Mouse (Mus musculus): ENCODE measurements around the gene Adamts17. TPM values are rescaled to one million over a fixed set of nuclear protein-coding genes. Genes with fewer than 3 reads are reported as not detected.

Gene Adamts17
- polyA plus RNA-seq, 1 experiment from 2014 or later, result 3.4 TPM

DNA sequence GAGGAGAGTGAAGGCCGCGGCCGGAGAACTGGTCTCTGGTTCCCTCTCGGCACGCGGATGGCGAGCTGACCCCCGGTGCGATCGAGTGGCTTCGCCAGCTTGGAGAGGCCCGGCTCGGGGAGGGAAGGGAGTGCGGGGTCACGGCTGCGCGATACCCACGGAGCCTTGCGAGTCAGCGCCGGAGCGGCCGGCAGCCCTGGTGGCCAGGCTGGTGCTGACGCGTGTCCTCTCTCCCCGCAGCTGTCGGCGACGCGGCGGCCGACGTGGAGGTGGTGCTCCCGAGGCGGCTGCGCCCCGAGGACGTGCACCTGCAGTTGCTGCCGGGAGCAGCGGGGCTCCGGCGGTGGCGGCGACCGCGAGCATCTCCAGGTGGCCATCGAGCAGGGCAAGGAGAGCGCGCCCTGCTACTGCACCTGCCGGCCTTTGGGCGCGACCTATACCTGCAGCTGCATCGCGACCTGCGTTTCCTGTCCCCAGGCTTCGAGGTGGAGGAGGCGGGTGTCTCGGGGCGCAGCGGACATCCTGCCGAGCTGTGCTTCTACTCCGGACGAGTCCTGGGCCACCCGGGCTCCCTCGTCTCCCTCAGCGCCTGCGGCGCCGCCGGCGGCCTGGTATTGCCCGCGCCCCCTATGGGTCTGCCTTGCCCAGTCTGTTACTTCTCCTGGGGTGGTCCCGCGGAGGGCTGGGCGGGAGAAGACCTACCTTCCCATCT is 629 bp downstream of the Adamts17 start:
- H3K36me3 ChIP-seq (ENCODE audit: control insufficient read depth, insufficient read depth, low read length), result no peaks in the 10 kb centered on the region
- peaks cover 5% of the 10 kb centered on the region; the same call in 1 of the 2 replicates for H3K4me1 ChIP-seq (ENCODE audit: control insufficient read depth, insufficient read depth, low read length)
- peaks cover 2% of the 10 kb centered on the region; the same call in 1 of the 2 replicates for H3K27me3 ChIP-seq (ENCODE audit: control insufficient read depth, insufficient read depth, low read depth, low read length)
- peak; percentile 70 for ATAC-seq
- no peaks in the 10 kb centered on the region for H3K9me3 ChIP-seq (replicated peaks; ENCODE audit: control insufficient read depth, low read length, poor library complexity, severe bottlenecking)
- WGBS, result under 1% methylated on average over 46 of the region's 76 CpGs
- peak overlapping the region; percentile 90 for H3K4me2 ChIP-seq (ENCODE audit: low read length)
- peak overlapping the region; percentile 69 for H3K9ac ChIP-seq (ENCODE audit: low read depth, low read length)
- peak overlapping the region; percentile 52 for H3K4me3 ChIP-seq (ENCODE audit: low read depth, low read length)
- H3K27ac ChIP-seq (ENCODE audit: low read length), result peak overlapping the region; percentile 38

GRCm38 (mm10) chr7:66841165-66841564 is 1.6 kb downstream of the Adamts17 start:
- Histone ChIP-seq H3K27me3 (ENCODE audit: control insufficient read depth, insufficient read depth, low read depth, low read length) (peaks cover 2% of the 10 kb centered on the region; the same call in 1 of the 2 replicates), H3K9ac (ENCODE audit: low read depth, low read length) (no peak overlapping the region), H3K4me1 (ENCODE audit: control insufficient read depth, insufficient read depth, low read length) (peaks cover 5% of the 10 kb centered on the region; the same call in 1 of the 2 replicates), H3K27ac (ENCODE audit: low read length) (no peak overlapping the region), H3K36me3 (ENCODE audit: control insufficient read depth, insufficient read depth, low read length) (no peaks in the 10 kb centered on the region), H3K4me3 (ENCODE audit: low read depth, low read length) (no peak overlapping the region), H3K9me3 (replicated peaks; ENCODE audit: control insufficient read depth, low read length, poor library complexity, severe bottlenecking) (no peaks in the 10 kb centered on the region), H3K4me2 (ENCODE audit: low read length) (peak overlapping the region; percentile 90; the same call in 1 of the 2 replicates)
- WGBS, result 84% methylated on average over 7 of the region's 7 CpGs
- no peak for ATAC-seq

DNA sequence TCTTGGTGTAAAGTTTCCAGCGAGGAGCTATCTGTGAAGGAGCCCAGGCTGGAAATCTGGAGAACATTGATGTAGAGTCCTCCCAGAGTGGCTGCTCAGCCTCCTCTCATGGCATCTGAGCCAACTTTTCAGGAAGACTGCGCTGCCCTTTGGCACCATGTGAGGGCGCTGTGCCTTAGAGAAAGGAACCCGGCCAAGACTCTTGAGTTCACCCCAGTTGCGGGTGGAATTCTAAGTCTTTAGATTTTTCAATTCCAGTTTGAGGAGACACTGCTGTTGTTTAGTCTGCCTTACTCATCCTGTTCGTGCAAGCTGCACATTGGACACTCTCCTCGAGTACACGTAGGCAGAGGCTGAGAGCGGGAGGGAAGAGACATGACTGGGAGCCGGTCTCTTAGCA is 2.5 kb downstream of the Adamts17 start:
- Histone ChIP-seq H3K4me1 (ENCODE audit: control insufficient read depth, insufficient read depth, low read length) (peaks cover 5% of the 10 kb centered on the region; the same call in 1 of the 2 replicates), H3K36me3 (ENCODE audit: control insufficient read depth, insufficient read depth, low read length) (no peaks in the 10 kb centered on the region), H3K9ac (ENCODE audit: low read depth, low read length) (no peak overlapping the region), H3K4me2 (ENCODE audit: low read length) (no peak overlapping the region), H3K4me3 (ENCODE audit: low read depth, low read length) (no peak overlapping the region), H3K9me3 (replicated peaks; ENCODE audit: control insufficient read depth, low read length, poor library complexity, severe bottlenecking) (no peaks in the 10 kb centered on the region), H3K27ac (ENCODE audit: low read length) (no peak overlapping the region), H3K27me3 (ENCODE audit: control insufficient read depth, insufficient read depth, low read depth, low read length) (peaks cover 2% of the 10 kb centered on the region; the same call in 1 of the 2 replicates)
- WGBS, result 55% methylated on average over 10 of the region's 10 CpGs
- no peak for ATAC-seq

DNA sequence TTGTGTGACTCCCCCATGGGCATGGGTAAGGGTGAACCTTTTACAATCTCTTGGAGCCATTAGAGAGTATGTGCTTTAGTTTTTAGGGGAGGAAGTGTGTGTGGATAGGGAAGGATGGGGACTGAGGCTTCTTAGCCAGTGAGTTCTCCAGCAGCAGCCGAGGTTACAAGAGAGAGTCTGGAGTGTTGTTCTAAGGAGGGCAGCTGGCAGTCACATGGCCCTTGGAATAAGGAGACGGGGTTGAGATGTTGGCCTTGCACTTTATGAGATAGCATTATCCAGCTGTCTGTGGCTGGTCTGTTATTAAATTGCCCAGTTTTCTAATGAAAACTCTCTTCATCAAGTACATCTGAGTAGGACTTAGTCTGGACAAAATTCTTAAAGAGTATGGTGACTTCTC is 4.3 kb downstream of the Adamts17 start:
- H3K9me3 ChIP-seq (replicated peaks; ENCODE audit: control insufficient read depth, low read length, poor library complexity, severe bottlenecking), result no peaks in the 10 kb centered on the region
- H3K27ac ChIP-seq (ENCODE audit: low read length), result no peak overlapping the region
- H3K4me1 ChIP-seq (ENCODE audit: control insufficient read depth, insufficient read depth, low read length), result peaks cover 5% of the 10 kb centered on the region; the same call in 1 of the 2 replicates
- WGBS, result 82% methylated on average over 2 of the region's 2 CpGs
- no peak overlapping the region for H3K4me2 ChIP-seq (ENCODE audit: low read length)
- no peaks in the 10 kb centered on the region for H3K36me3 ChIP-seq (ENCODE audit: control insufficient read depth, insufficient read depth, low read length)
- no peak overlapping the region for H3K9ac ChIP-seq (ENCODE audit: low read depth, low read length)
- no peak overlapping the region for H3K4me3 ChIP-seq (ENCODE audit: low read depth, low read length)
- no peak for ATAC-seq
- no peaks in the 10 kb centered on the region for H3K27me3 ChIP-seq (ENCODE audit: control insufficient read depth, insufficient read depth, low read depth, low read length)

- H3K4me1 ChIP-seq (ENCODE audit: control insufficient read depth, insufficient read depth, low read length), result no peaks in the 10 kb centered on the region
- H3K27ac ChIP-seq (ENCODE audit: low read length), result no peak overlapping the region
- WGBS, result 73% methylated on average over 6 of the region's 6 CpGs
- H3K9ac ChIP-seq (ENCODE audit: low read depth, low read length), result no peak overlapping the region
- no peak overlapping the region for H3K4me3 ChIP-seq (ENCODE audit: low read depth, low read length)
- no peaks in the 10 kb centered on the region for H3K9me3 ChIP-seq (replicated peaks; ENCODE audit: control insufficient read depth, low read length, poor library complexity, severe bottlenecking)
- no peaks in the 10 kb centered on the region for H3K36me3 ChIP-seq (ENCODE audit: control insufficient read depth, insufficient read depth, low read length)
- no peak for ATAC-seq
- no peaks in the 10 kb centered on the region for H3K27me3 ChIP-seq (ENCODE audit: control insufficient read depth, insufficient read depth, low read depth, low read length)
- H3K4me2 ChIP-seq (ENCODE audit: low read length), result no peak overlapping the region
Measured at GRCm38 (mm10) chr7:66846582-66846981, 7.0 kb downstream of the Adamts17 start.

DNA sequence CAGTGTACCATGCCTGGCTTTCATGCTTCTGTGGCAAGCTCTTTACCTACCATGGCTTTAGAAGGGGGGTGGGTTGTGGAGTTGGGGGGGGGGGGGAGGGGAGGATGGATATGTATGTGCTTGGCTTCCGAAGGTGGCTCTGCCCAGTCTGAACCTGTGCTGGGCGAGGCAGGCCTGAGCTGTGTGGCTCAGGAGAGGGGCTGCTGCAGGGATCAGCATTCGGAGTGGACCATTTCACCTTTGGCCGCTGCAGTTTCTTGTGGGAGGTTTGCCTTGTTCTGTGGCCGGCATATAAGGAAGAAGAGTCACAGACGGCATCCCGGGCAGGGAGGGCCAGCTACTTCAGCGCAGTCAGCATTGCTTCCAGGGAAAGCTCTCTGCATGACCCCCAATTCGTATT is 7.8 kb downstream of the Adamts17 start:
- 87% methylated on average over 9 of the region's 9 CpGs for WGBS
- no peak overlapping the region for H3K4me2 ChIP-seq (ENCODE audit: low read length)
- H3K27ac ChIP-seq (ENCODE audit: low read length), result no peak overlapping the region
- no peak overlapping the region for H3K9ac ChIP-seq (ENCODE audit: low read depth, low read length)
- H3K27me3 ChIP-seq (ENCODE audit: control insufficient read depth, insufficient read depth, low read depth, low read length), result no peaks in the 10 kb centered on the region
- ATAC-seq, result no peak
- H3K4me1 ChIP-seq (ENCODE audit: control insufficient read depth, insufficient read depth, low read length), result no peaks in the 10 kb centered on the region
- no peaks in the 10 kb centered on the region for H3K36me3 ChIP-seq (ENCODE audit: control insufficient read depth, insufficient read depth, low read length)
- H3K4me3 ChIP-seq (ENCODE audit: low read depth, low read length), result no peak overlapping the region
- no peaks in the 10 kb centered on the region for H3K9me3 ChIP-seq (replicated peaks; ENCODE audit: control insufficient read depth, low read length, poor library complexity, severe bottlenecking)

- Histone ChIP-seq H3K9me3 (replicated peaks; ENCODE audit: control insufficient read depth, low read length, poor library complexity, severe bottlenecking) (no peaks in the 10 kb centered on the region), H3K36me3 (ENCODE audit: control insufficient read depth, insufficient read depth, low read length) (no peaks in the 10 kb centered on the region), H3K4me1 (ENCODE audit: control insufficient read depth, insufficient read depth, low read length) (no peaks in the 10 kb centered on the region), H3K4me2 (ENCODE audit: low read length) (no peak overlapping the region), H3K9ac (ENCODE audit: low read depth, low read length) (no peak overlapping the region), H3K27me3 (ENCODE audit: control insufficient read depth, insufficient read depth, low read depth, low read length) (no peaks in the 10 kb centered on the region), H3K4me3 (ENCODE audit: low read depth, low read length) (no peak overlapping the region), H3K27ac (ENCODE audit: low read length) (no peak overlapping the region)
- ATAC-seq, result no peak
- 94% methylated on average over 6 of the region's 6 CpGs for WGBS
Measured at GRCm38 (mm10) chr7:66849316-66849715, 9.8 kb downstream of the Adamts17 start.

GRCm38 (mm10) chr7:66852164-66852563 is 12.6 kb downstream of the Adamts17 start:
- Histone ChIP-seq H3K4me1 (ENCODE audit: control insufficient read depth, insufficient read depth, low read length) (no peaks in the 10 kb centered on the region), H3K9me3 (replicated peaks; ENCODE audit: control insufficient read depth, low read length, poor library complexity, severe bottlenecking) (no peaks in the 10 kb centered on the region), H3K9ac (ENCODE audit: low read depth, low read length) (no peak overlapping the region), H3K4me3 (ENCODE audit: low read depth, low read length) (no peak overlapping the region), H3K4me2 (ENCODE audit: low read length) (no peak overlapping the region), H3K36me3 (ENCODE audit: control insufficient read depth, insufficient read depth, low read length) (no peaks in the 10 kb centered on the region), H3K27ac (ENCODE audit: low read length) (no peak overlapping the region), H3K27me3 (ENCODE audit: control insufficient read depth, insufficient read depth, low read depth, low read length) (no peaks in the 10 kb centered on the region)
- WGBS, result 85% methylated on average over 3 of the region's 3 CpGs
- ATAC-seq, result no peak

DNA sequence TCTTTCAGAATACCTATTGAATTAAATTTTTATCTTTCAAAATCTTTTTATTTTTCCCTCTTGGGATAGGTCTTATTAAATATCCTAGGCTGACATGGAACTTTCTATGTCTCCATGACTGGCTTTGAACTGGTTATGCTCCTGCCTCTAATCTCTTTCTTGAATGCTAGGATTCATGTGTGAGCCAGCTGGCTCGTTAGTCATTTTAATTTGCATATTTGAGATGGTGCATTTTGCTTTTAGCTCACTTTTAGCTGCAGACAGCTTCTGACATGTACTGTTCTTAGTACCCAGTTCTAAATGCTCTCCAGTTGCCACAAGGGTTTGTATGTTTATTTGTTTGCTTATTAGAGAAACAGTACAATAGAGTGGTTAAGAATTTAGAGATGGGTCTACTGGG is 18.1 kb downstream of the Adamts17 start:
- WGBS, result 50% methylated on average over 1 of the region's 1 CpGs
- H3K4me2 ChIP-seq (ENCODE audit: low read length), result no peak overlapping the region
- H3K4me3 ChIP-seq (ENCODE audit: low read depth, low read length), result no peak overlapping the region
- ATAC-seq, result no peak
- H3K9ac ChIP-seq (ENCODE audit: low read depth, low read length), result no peak overlapping the region
- H3K36me3 ChIP-seq (ENCODE audit: control insufficient read depth, insufficient read depth, low read length), result no peaks in the 10 kb centered on the region
- no peaks in the 10 kb centered on the region for H3K9me3 ChIP-seq (replicated peaks; ENCODE audit: control insufficient read depth, low read length, poor library complexity, severe bottlenecking)
- no peaks in the 10 kb centered on the region for H3K27me3 ChIP-seq (ENCODE audit: control insufficient read depth, insufficient read depth, low read depth, low read length)
- H3K4me1 ChIP-seq (ENCODE audit: control insufficient read depth, insufficient read depth, low read length), result no peaks in the 10 kb centered on the region
- no peak overlapping the region for H3K27ac ChIP-seq (ENCODE audit: low read length)
